Mouse (Mus musculus) liver, embryonic 14.5 days (tissue): ENCODE data around the gene Urb2.
"Not testable (repeated sequence)": the region's sequence is repeated elsewhere in the genome, so short reads cannot be mapped to it uniquely, and the experiment has no call there.

Experiments
- CTCF ChIP-seq: IDR thresholded peaks from 2 replicates; pipeline ENCODE4 v1.5.1; 2016; ENCODE audit warnings: antibody characterized with exemption, low read depth, control low read depth
- EP300 ChIP-seq: IDR thresholded peaks from 2 replicates; pipeline ENCODE4 v1.6.1; 2016; ENCODE audit warnings: antibody characterized with exemption, low read depth

DNA sequence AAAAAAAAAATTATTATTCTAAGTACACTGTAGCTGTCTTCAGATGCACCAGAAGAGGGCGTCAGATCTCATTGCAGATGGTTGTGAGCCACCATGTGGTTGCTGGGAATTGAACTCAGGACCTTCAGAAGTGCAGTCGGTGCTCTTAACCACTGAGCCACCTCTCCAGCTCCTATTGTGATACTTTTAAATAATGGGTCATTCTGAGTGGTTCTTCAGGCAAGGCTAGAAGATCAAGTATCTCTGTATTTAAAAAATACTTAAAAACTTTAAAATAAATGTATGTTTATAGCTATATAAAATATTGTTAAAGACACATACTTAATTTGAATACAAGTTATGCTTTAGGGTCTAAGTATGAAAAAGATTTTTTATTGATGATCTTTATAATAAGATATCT is 5.0 kb downstream of the Urb2 start:
- 0 out of 2 replicates have a peak, but pooled peaks have one; percentile 9 for TF ChIP-seq CTCF
- not testable (repeated sequence) for TF ChIP-seq EP300
